Mouse (Mus musculus) lung, postnatal 36 days (tissue): ENCODE results near the gene Tvp23b.
A peak's percentile ranks its signal among the peaks of the same experiment; 100 is the strongest.

Experiments used
- DNase-seq: peaks from one replicate; pipeline ENCODE4 v3.0.0; 2022; ENCODE audit warnings: mixed read lengths

Gene Tvp23b

GRCm38 (mm10) chr11:62879220-62880048, at the start of gene Tvp23b:
Gene Tvp23b (plus strand): TSS chr11:62879455.
- peak; percentile 99 for DNase-seq

- DNase-seq: no peak
These were observed 48.9 kb upstream of the Tvp23b start for GRCm38 (mm10) chr11:62830387-62830786.

- DNase-seq: no peak
These were observed 47.3 kb upstream of the Tvp23b start for GRCm38 (mm10) chr11:62831906-62832305.

- DNase-seq: no peak
These were observed 34.7 kb upstream of the Tvp23b start for GRCm38 (mm10) chr11:62844562-62844961.

- DNase-seq: no peak
These were observed 33.5 kb upstream of the Tvp23b start for GRCm38 (mm10) chr11:62845730-62846129.

GRCm38 (mm10) chr11:62846961-62847654, 32.1 kb upstream of the Tvp23b start, which contains the start of gene Fbxw10:
Gene Fbxw10 (plus strand): TSS chr11:62847069.
- peak; percentile 40 for DNase-seq

GRCm38 (mm10) chr11:62847655-62848191, 31.5 kb upstream of the Tvp23b start:
- peak; percentile 11 for DNase-seq

- no peak for DNase-seq
These were observed 31.0 kb upstream of the Tvp23b start for GRCm38 (mm10) chr11:62848301-62848700.

GRCm38 (mm10) chr11:62851199-62851598, 28.1 kb upstream of the Tvp23b start:
- peak; percentile 53 for DNase-seq

GRCm38 (mm10) chr11:62853334-62853733, 25.9 kb upstream of the Tvp23b start:
- no peak for DNase-seq

- DNase-seq: no peak
These were observed 13.7 kb upstream of the Tvp23b start for GRCm38 (mm10) chr11:62865562-62865961.

GRCm38 (mm10) chr11:62866685-62867084, 12.6 kb upstream of the Tvp23b start:
- no peak for DNase-seq

GRCm38 (mm10) chr11:62869201-62869600, 10.1 kb upstream of the Tvp23b start:
- peak; percentile 48 for DNase-seq

- no peak for DNase-seq
These were observed 9.4 kb upstream of the Tvp23b start for GRCm38 (mm10) chr11:62869715-62870371.

- no peak for DNase-seq
These were observed 5.8 kb upstream of the Tvp23b start for GRCm38 (mm10) chr11:62873479-62873878.

GRCm38 (mm10) chr11:62875696-62876095, 3.6 kb upstream of the Tvp23b start:
- DNase-seq: no peak

- DNase-seq: no peak
These were observed 2.8 kb upstream of the Tvp23b start for GRCm38 (mm10) chr11:62876445-62876844.

- no peak for DNase-seq
These were observed 1.9 kb upstream of the Tvp23b start for GRCm38 (mm10) chr11:62877391-62877790.

- peak; percentile 16 for DNase-seq
These were observed 527 bp upstream of the Tvp23b start for GRCm38 (mm10) chr11:62878728-62879127.

- no peak for DNase-seq
These were observed 4.2 kb downstream of the Tvp23b start for GRCm38 (mm10) chr11:62883407-62883806.

- no peak for DNase-seq
These were observed 6.1 kb downstream of the Tvp23b start for GRCm38 (mm10) chr11:62885323-62885722.

- DNase-seq: peak; percentile 28
These were observed 11.5 kb downstream of the Tvp23b start for GRCm38 (mm10) chr11:62890796-62891195.

- no peak for DNase-seq
These were observed 12.5 kb downstream of the Tvp23b start for GRCm38 (mm10) chr11:62891763-62892162.
